Mouse (Mus musculus): ENCODE results near the gene Nnmt. TPM values are rescaled to one million over a fixed set of nuclear protein-coding genes. Genes with fewer than 3 reads are reported as not detected.

The Nnmt gene
- total and polyA plus RNA-seq, 3 experiments = not detected

DNA sequence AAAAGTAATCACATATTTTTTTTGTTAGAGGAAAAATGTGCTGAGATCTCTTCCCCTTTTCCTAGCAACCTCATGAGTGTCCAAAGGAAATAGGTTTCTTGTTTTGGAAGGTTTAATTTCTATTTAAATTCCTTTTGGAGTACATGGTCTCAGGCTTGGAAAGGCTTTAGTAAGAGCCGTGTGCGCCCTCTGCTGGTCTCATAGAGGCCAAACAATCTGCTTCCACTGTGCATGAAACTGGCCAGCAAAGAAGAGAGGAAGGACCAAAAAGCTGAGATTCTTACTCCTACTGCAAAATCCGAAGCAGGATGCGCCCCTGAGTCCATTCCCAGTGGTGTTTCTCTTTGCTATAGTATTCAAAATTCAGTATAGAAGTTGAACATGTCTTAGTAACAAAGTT lies 18.6 kb downstream of the Nnmt start:
- Histone ChIP-seq H3K27me3 (replicated peaks) (no peaks in the 10 kb centered on the region), H3K36me3 (replicated peaks in 1 of 2; ENCODE audit: control insufficient read depth in 1 of 2, insufficient read depth in 1 of 2, low read length in 1 of 2) (no peaks in the 10 kb centered on the region), H3K4me3 (replicated peaks in 1 of 3; ENCODE audit: low read depth in 2 of 3, low read length in 2 of 3, poor library complexity in 1 of 3) (no peak overlapping the region), H3K9ac (ENCODE audit: insufficient read depth, low read depth) (no peak overlapping the region), H3K4me1 (ENCODE audit: control insufficient read depth in 1 of 2, insufficient read depth in 2 of 2) (no peaks in the 10 kb centered on the region), H3K27ac (ENCODE audit: insufficient read depth, low read depth) (no peak overlapping the region), H3K4me2 (ENCODE audit: insufficient read depth, low read depth, poor library complexity, severe bottlenecking) (no peak overlapping the region), H3K9me3 (replicated peaks; ENCODE audit: low read length) (peaks cover 6% of the 10 kb centered on the region), H3K79me2 (replicated peaks; ENCODE audit: control insufficient read depth, extremely low read depth, insufficient read depth, poor library complexity, severe bottlenecking) (no peaks in the 10 kb centered on the region)
- no peak for TF ChIP-seq USF1 (IDR thresholded peaks at IDR 0.05; ENCODE audit: low read depth, low read length)
- no peak for TF ChIP-seq SIN3A (IDR thresholded peaks at IDR 0.05; ENCODE audit: low read length)
- no peak for TF ChIP-seq MAZ (IDR thresholded peaks at IDR 0.05; ENCODE audit: low read depth, low read length)
- TF ChIP-seq POLR2A (IDR thresholded peaks at IDR 0.05; ENCODE audit: low read depth, low read length) = no peak
- TF ChIP-seq ZC3H11A (IDR thresholded peaks at IDR 0.05; ENCODE audit: low read depth, low read length) = peak; percentile 61; the same call in 1 of the 2 replicates
- TF ChIP-seq GABPA (IDR thresholded peaks at IDR 0.05; ENCODE audit: insufficient replicate concordance, low read depth, low read length) = no peak
- no peak for TF ChIP-seq UBTF (IDR thresholded peaks at IDR 0.05; ENCODE audit: low read depth, low read length)
- no peak for TF ChIP-seq ZKSCAN1 (IDR thresholded peaks at IDR 0.05; ENCODE audit: borderline replicate concordance, low read depth, low read length)
- TF ChIP-seq ETS1 (conservative IDR thresholded peaks at IDR 0.05; ENCODE audit: low read depth, low read length) = no peak
- no peak for TF ChIP-seq POLR2AphosphoS2 (IDR thresholded peaks at IDR 0.05; ENCODE audit: low read depth, low read length)
- no peak for TF ChIP-seq TBP (conservative IDR thresholded peaks at IDR 0.05; ENCODE audit: low read depth, low read length)
- TF ChIP-seq TCF12 (IDR thresholded peaks at IDR 0.05; ENCODE audit: low read depth, low read length) = no peak
- no peak for TF ChIP-seq EP300 (IDR thresholded peaks at IDR 0.05; ENCODE audit: low read length)
- no peak for TF ChIP-seq HCFC1 (IDR thresholded peaks at IDR 0.05; ENCODE audit: low read depth, low read length)
- no peak for TF ChIP-seq JUND (conservative IDR thresholded peaks at IDR 0.05; ENCODE audit: low read depth, low read length)
- no peak for TF ChIP-seq RCOR1 (conservative IDR thresholded peaks at IDR 0.05; ENCODE audit: low read depth, low read length)
- TF ChIP-seq CTCF (conservative IDR thresholded peaks at IDR 0.05 in 1 of 2, IDR thresholded peaks at IDR 0.05 in 1 of 2; ENCODE audit: low read depth in 2 of 2, low read length in 2 of 2) = peak; percentile 65 to 84
- TF ChIP-seq IRF4 (IDR thresholded peaks at IDR 0.05; ENCODE audit: low read depth, low read length) = no peak
- TF ChIP-seq ZNF384 (IDR thresholded peaks at IDR 0.05; ENCODE audit: low read depth, low read length) = no peak
- TF ChIP-seq MAFK (IDR thresholded peaks at IDR 0.05; ENCODE audit: insufficient replicate concordance, low read length) = no peak
- TF ChIP-seq PAX5 (IDR thresholded peaks at IDR 0.05; ENCODE audit: low read length) = no peak
- no peak for TF ChIP-seq BHLHE40 (IDR thresholded peaks at IDR 0.05; ENCODE audit: low read depth, low read length)
- no peak for TF ChIP-seq JUN (IDR thresholded peaks at IDR 0.05; ENCODE audit: insufficient read depth, low read depth, low read length)
- TF ChIP-seq NELFE (IDR thresholded peaks at IDR 0.05; ENCODE audit: low read depth, low read length) = no peak
- peak; percentile 80 for TF ChIP-seq RAD21 (IDR thresholded peaks at IDR 0.05; ENCODE audit: low read depth, low read length)
- TF ChIP-seq MEF2A (IDR thresholded peaks at IDR 0.05; ENCODE audit: borderline replicate concordance, low read depth, low read length) = no peak
- no peak for TF ChIP-seq E2F4 (IDR thresholded peaks at IDR 0.05; ENCODE audit: insufficient replicate concordance, low read depth, low read length)
- TF ChIP-seq SMC3 (IDR thresholded peaks at IDR 0.05; ENCODE audit: low read depth, low read length) = peak; percentile 91
- no peak for TF ChIP-seq MXI1 (IDR thresholded peaks at IDR 0.05; ENCODE audit: low read depth, low read length)
- dilution Hi-C loops (cut with MboI; ENCODE audit: extremely low pct_ligation_motif_present, extremely low pct_unique_long_range_greater_than_20kb, low sequenced_read_pairs) = no loop called here
- in situ Hi-C loops (cut with MboI; ENCODE audit: low pct_ligation_motif_present, low pct_unique_long_range_greater_than_20kb, low sequenced_read_pairs) = no loop called here
- DNase-seq (ENCODE audit: extremely low read depth) = peak; percentile 81
